Mouse (Mus musculus) lung, embryonic 16.5 days (tissue): Measurements from ENCODE around the gene Lats2. TPM values are rescaled to one million over a fixed set of nuclear protein-coding genes. Genes with fewer than 3 reads are reported as not detected.

Experiments used
- ATAC-seq: fragments of 200-750 bp; cut with Nextera tagmentation; 2 replicates; pipeline ENCODE4 v1.8.0; 2017; ENCODE audit warnings: low read depth, mild to moderate bottlenecking, moderate library complexity
- H3K27ac ChIP-seq: fragments of 300-500 bp; sonication (generic); 2 replicates; pipeline ENCODE4 v1.5.1; 2014; ENCODE audit warnings: mild to moderate bottlenecking, control low read depth, low read length
- H3K27me3 ChIP-seq: fragments of 300-500 bp; sonication (generic); 2 replicates; pipeline ENCODE4 v1.6.1; 2014; ENCODE audit warnings: low read depth, low read length, mixed read lengths; ENCODE audit not compliant: control insufficient read depth, insufficient read depth
- H3K36me3 ChIP-seq: fragments of 300-500 bp; sonication (generic); 2 replicates; pipeline ENCODE4 v1.6.1; 2014; ENCODE audit warnings: low read length; ENCODE audit not compliant: control insufficient read depth, insufficient read depth
- H3K4me1 ChIP-seq: fragments of 300-500 bp; sonication (generic); replicated peaks from 2 replicates; pipeline ENCODE4 v1.6.1; 2014; ENCODE audit warnings: low read length, mixed read lengths; ENCODE audit not compliant: control insufficient read depth, insufficient read depth
- H3K4me2 ChIP-seq: fragments of 300-500 bp; sonication (generic); 2 replicates; pipeline ENCODE4 v1.6.1; 2014; ENCODE audit warnings: low read depth, low read length, control low read depth
- H3K4me3 ChIP-seq: fragments of 300-500 bp; sonication (generic); 2 replicates; pipeline ENCODE4 v1.5.1; 2014; ENCODE audit warnings: mild to moderate bottlenecking, low read length, control low read depth
- H3K9ac ChIP-seq: fragments of 300-500 bp; sonication (generic); 2 replicates; pipeline ENCODE4 v1.6.1; 2014; ENCODE audit warnings: low read length, control low read depth
- H3K9me3 ChIP-seq: fragments of 300-500 bp; sonication (generic); 2 replicates; pipeline ENCODE4 v1.6.1; 2016; ENCODE audit warnings: low read length; ENCODE audit not compliant: control insufficient read depth
- WGBS: fragments of 180-500 bp; shearing (Covaris S2); extraction: QIAGEN DNeasy Blood & Tissue Kit; methylation state at CpG from one replicate; pipeline ENCODE4 v1.1.7; 2014; 5-methylcytosine and 5-hydroxymethylcytosine counted together
- polyA plus RNA-seq: library from polyadenylated mRNA; unstranded; fragments of >200 nt; fragmentation: Nextera tagmentation; extraction: Ambion mirVana; gene quantifications from 2 replicates; pipeline ENCODE4 v1.2.1, GENCODE M21; 2015

Lats2 gene
- polyA plus RNA-seq, 1 experiment from 2014 or later = 25.9 TPM

DNA sequence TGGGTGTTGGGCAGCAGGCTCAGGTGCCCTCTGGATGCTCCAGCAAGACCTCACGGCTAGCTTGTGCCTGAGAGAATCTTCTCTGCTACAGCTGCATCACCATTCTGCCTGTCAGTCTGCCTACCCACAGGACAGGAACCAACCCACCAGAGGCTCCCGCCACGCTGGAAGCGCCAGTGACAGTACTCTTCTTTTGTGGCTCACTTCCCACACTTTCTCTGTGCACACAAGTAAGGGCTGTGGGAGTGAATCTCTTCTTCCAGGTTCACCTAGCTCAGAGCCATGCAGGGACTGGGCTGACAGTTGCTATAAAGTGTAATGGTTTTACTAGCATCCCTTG is 51.5 kb downstream of the Lats2 start:
- no peak overlapping the region for H3K27ac ChIP-seq
- no peak overlapping the region for H3K4me3 ChIP-seq
- H3K27me3 ChIP-seq = no peaks in the 10 kb centered on the region
- no peak for ATAC-seq
- peaks cover 12% of the 10 kb centered on the region; the same call in 1 of the 2 replicates for H3K36me3 ChIP-seq
- H3K4me1 ChIP-seq = peaks cover 34% of the 10 kb centered on the region
- H3K4me2 ChIP-seq = no peak overlapping the region
- H3K9me3 ChIP-seq = no peaks in the 10 kb centered on the region
- no peak overlapping the region for H3K9ac ChIP-seq
- 87% methylated on average over 4 of the region's 4 CpGs for WGBS

DNA sequence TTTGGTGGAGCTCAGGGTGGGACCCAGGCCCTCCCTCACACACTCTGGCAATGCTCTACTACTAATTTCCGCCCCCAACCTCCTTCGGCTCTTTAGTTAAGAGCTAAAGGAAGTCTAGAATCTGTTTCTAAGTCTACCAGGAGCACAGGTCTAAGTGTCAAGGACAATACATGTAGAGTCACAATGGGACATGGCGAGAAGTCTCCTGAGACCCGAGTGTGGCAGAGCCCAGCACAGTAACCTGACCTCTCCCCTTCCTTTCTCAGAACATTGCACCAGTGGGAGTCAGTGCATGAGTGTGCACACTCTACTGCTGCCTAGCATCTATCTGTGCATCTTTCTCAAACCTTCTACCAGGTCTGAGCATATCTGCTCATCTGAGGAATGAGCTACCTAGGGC is 52.4 kb downstream of the Lats2 start:
- Histone ChIP-seq H3K4me2 (no peak overlapping the region), H3K4me3 (no peak overlapping the region), H3K9me3 (no peaks in the 10 kb centered on the region), H3K4me1 (peaks cover 31% of the 10 kb centered on the region), H3K27me3 (no peaks in the 10 kb centered on the region), H3K27ac (no peak overlapping the region), H3K36me3 (peaks cover 12% of the 10 kb centered on the region; the same call in 1 of the 2 replicates), H3K9ac (no peak overlapping the region)
- ATAC-seq = no peak
- WGBS = 77% methylated on average over 4 of the region's 4 CpGs

- WGBS = 54% methylated on average over 4 of the region's 4 CpGs
- no peaks in the 10 kb centered on the region for H3K9me3 ChIP-seq
- no peak for ATAC-seq
Measured at GRCm38 (mm10) chr14:57705075-57705474, 53.1 kb downstream of the Lats2 start.

DNA sequence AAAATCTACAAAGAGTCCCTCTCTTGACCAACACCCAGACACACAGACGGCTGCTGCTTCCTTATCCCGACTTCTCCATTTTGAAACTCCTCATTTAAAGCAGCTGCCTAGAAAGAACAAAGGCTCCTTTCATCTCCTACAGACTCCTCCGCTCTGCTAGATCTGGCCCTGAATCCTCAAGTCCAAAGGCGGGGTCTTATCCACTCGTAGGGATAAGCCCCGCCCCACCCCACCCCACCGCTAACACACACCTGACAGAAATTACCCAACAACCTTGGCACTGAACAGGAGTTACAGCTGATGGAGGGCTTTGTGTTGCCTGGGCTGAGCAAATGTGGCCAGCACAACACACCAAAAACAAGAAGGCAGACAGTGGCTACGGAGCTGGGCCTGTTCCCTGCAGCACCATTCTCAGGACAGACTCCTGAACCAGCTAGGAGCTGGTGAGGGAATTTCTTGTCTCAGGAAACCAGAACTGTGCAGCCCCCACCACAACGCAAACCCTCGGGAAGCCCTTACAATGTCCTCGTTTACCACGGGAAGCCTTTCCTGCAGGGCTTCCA is 56.2 kb downstream of the Lats2 start:
- Histone ChIP-seq H3K4me3 (no peak overlapping the region), H3K27ac (peak overlapping the region; percentile 52), H3K27me3 (no peaks in the 10 kb centered on the region), H3K36me3 (peaks cover 39% of the 10 kb centered on the region), H3K4me1 (peaks cover 3% of the 10 kb centered on the region), H3K4me2 (no peak overlapping the region), H3K9ac (no peak overlapping the region), H3K9me3 (no peaks in the 10 kb centered on the region)
- 52% methylated on average over 12 of the region's 12 CpGs for WGBS
- ATAC-seq = peak; percentile 85

More at GRCm38 (mm10) chr14:57705075-57705474, 53.1 kb downstream of the Lats2 start:
- Histone ChIP-seq H3K27ac (no peak overlapping the region), H3K27me3 (no peaks in the 10 kb centered on the region), H3K36me3 (peaks cover 17% of the 10 kb centered on the region), H3K4me2 (no peak overlapping the region), H3K4me3 (no peak overlapping the region), H3K9ac (no peak overlapping the region), H3K4me1 (peaks cover 29% of the 10 kb centered on the region)

DNA sequence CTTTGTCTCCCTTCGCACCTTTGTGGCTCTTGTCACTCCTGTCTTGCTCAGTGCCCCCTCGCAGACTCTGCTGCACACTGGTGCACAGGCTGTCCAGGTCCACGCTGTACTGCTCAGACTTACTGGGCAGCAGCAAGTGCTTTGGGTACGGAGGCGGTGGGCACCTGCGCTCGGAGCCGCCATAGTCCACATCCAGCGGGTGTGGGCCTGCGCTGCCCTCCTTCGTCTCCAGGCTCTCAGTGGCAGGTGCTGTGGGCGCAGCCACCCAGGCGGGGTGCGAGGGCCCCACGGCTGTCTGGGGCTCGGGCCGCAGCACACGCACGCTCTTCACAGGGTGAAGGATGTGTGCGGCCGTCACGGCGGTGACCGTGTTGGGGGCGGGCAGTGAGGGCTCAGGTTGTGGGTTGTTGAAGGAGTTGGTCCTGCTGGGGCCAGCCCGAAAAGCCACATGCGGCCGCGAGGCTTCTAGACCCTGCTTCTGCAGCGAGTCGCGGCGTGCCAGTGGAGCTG is 58.7 kb downstream of the Lats2 start:
- H3K27me3 ChIP-seq = no peaks in the 10 kb centered on the region
- no peak overlapping the region for H3K4me3 ChIP-seq
- no peaks in the 10 kb centered on the region for H3K9me3 ChIP-seq
- no peak overlapping the region for H3K9ac ChIP-seq
- H3K4me2 ChIP-seq = no peak overlapping the region
- no peak for ATAC-seq
- H3K4me1 ChIP-seq = peaks cover 3% of the 10 kb centered on the region; the same call in 1 of the 2 replicates
- H3K36me3 ChIP-seq = peaks cover 59% of the 10 kb centered on the region
- H3K27ac ChIP-seq = no peak overlapping the region
- 95% methylated on average over 33 of the region's 33 CpGs for WGBS

- H3K36me3 ChIP-seq = peaks cover 63% of the 10 kb centered on the region
- no peaks in the 10 kb centered on the region for H3K27me3 ChIP-seq
- H3K4me1 ChIP-seq = peaks cover 3% of the 10 kb centered on the region; the same call in 1 of the 2 replicates
- no peak overlapping the region for H3K27ac ChIP-seq
- H3K9ac ChIP-seq = no peak overlapping the region
- H3K4me3 ChIP-seq = no peak overlapping the region
- H3K9me3 ChIP-seq = no peaks in the 10 kb centered on the region
- WGBS = 77% methylated on average over 10 of the region's 10 CpGs
- ATAC-seq = no peak
- H3K4me2 ChIP-seq = no peak overlapping the region
Measured at GRCm38 (mm10) chr14:57699016-57699415, 59.2 kb downstream of the Lats2 start.

GRCm38 (mm10) chr14:57696066-57696465 is 62.1 kb downstream of the Lats2 start:
- no peaks in the 10 kb centered on the region for H3K4me1 ChIP-seq
- H3K27ac ChIP-seq = no peak overlapping the region
- ATAC-seq = no peak
- WGBS = 86% methylated on average over 15 of the region's 15 CpGs
- H3K9ac ChIP-seq = no peak overlapping the region
- no peak overlapping the region for H3K4me3 ChIP-seq
- no peak overlapping the region for H3K4me2 ChIP-seq
- peaks cover 67% of the 10 kb centered on the region for H3K36me3 ChIP-seq
- H3K9me3 ChIP-seq = no peaks in the 10 kb centered on the region
- no peaks in the 10 kb centered on the region for H3K27me3 ChIP-seq

DNA sequence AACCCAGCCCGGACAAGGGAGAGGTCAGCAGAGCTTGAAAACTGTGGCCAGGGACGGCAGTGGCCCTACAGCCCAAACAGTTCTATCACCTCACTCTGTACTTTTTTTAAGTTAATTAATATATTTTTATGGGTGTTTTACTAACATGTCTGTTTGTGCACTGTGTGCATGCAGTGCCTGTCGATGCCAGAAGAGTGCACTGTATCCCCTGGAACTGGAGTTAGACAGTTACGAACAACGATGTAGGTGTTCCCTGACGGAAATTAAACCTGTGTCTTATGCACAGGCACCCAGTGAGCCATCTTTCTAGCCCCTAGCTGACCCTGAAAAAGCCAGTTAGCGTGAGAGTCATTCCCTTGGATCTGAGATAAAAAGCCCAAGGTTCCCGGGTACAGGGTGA is 62.6 kb downstream of the Lats2 start:
- H3K27me3 ChIP-seq = no peaks in the 10 kb centered on the region
- H3K4me3 ChIP-seq = no peak overlapping the region
- H3K4me1 ChIP-seq = no peaks in the 10 kb centered on the region
- no peak overlapping the region for H3K27ac ChIP-seq
- ATAC-seq = no peak
- H3K36me3 ChIP-seq = peaks cover 70% of the 10 kb centered on the region
- no peak overlapping the region for H3K9ac ChIP-seq
- H3K4me2 ChIP-seq = no peak overlapping the region
- H3K9me3 ChIP-seq = no peaks in the 10 kb centered on the region
- 89% methylated on average over 8 of the region's 8 CpGs for WGBS

- 81% methylated on average over 16 of the region's 16 CpGs for WGBS
- no peak for ATAC-seq
- no peak overlapping the region for H3K4me2 ChIP-seq
Measured at GRCm38 (mm10) chr14:57694246-57694645, 63.9 kb downstream of the Lats2 start.

More at GRCm38 (mm10) chr14:57694246-57694645, 63.9 kb downstream of the Lats2 start:
- H3K4me3 ChIP-seq = no peak overlapping the region
- no peaks in the 10 kb centered on the region for H3K9me3 ChIP-seq
- H3K9ac ChIP-seq = no peak overlapping the region
- H3K27me3 ChIP-seq = no peaks in the 10 kb centered on the region
- no peak overlapping the region for H3K27ac ChIP-seq
- peaks cover 61% of the 10 kb centered on the region for H3K36me3 ChIP-seq
- no peaks in the 10 kb centered on the region for H3K4me1 ChIP-seq
